Mouse (Mus musculus) adrenal gland, postnatal 25 days (tissue): ENCODE data around the gene Pitpnm2. TPM values are rescaled to one million over a fixed set of nuclear protein-coding genes. Genes with fewer than 3 reads are reported as not detected.
"Not testable (repeated sequence)": the region's sequence is repeated elsewhere in the genome, so short reads cannot be mapped to it uniquely, and the experiment has no call there.

Experiments used
- DNase-seq: peaks from one replicate; pipeline ENCODE4 v3.0.0; 2021; ENCODE audit warnings: mixed read lengths
- long read RNA-seq: library from polyadenylated mRNA; stranded (forward); transcript quantifications from one replicate; pipeline ENCODE4 v2.0.0, GENCODE M21; 2021
- total RNA-seq: library from RNA; stranded (reverse); gene quantifications from 2 replicates; pipeline ENCODE4 v1.2.3, GENCODE M21; 2021

Gene Pitpnm2
- total RNA-seq: 62.5 and 83.8 TPM in 2 replicates
- long read RNA-seq, partial matches to known transcripts: 3 of 13 reads
- long read RNA-seq, other reads (novel, unspliced or antisense): 10 of 13 reads

DNA sequence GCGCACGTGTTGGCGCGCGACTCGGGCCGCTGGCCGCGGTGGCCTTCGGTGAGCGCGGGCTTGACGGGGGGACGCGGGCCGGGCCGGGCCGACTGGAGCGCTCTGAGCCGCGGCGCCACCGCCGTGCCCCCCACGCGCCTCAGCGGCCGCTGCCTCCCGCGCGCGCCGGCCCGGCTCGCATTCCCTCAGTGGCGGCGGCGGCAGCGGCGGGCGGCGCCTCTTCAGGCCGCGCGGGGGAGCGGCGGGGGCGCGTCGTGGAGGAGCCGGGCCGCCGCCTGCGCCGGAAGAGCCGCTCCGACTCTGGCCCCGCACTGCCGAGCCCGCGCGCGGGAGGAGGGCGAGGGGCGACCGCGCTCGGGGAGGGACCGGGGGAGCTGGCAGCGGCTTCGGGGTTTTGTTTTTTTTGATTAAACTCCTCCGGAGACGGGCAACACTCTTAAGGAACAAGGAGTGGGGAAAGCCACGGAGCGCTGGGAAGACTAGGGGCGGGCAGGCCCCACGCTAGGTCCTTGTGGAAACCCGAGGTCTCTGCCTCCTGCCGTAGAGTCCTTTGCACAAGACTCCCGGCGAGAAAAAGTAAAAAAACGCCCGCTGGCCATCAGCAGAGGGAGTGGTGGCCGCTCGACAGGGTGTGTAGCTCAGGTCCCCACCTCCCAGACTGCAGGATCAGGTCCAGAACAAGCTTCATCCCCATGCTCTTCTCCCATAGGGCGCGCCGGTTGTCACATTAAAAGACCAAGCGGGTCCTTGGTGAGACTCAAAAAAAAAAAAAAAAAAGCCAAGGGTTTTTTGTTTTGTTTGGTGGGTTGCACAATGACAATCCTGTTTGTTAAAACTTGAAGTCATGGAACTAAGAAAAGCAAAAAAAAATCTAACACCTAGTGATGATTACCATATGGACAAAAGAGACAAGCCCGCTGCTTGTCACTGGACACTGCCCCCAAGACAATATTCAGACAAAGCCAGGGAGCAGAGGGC is at the start of gene Pitpnm2:
Gene Pitpnm2, minus strand, starts transcription at position 147 of the 978 bp plus-strand sequence.
- DNase-seq: peak; percentile 67

- DNase-seq: not testable (repeated sequence)
These were observed 49.7 kb upstream of the Pitpnm2 start for GRCm38 (mm10) chr5:124299307-124299706.

- no peak for DNase-seq
These were observed 46.9 kb upstream of the Pitpnm2 start for GRCm38 (mm10) chr5:124296475-124296874.

- no peak for DNase-seq
These were observed 44.4 kb upstream of the Pitpnm2 start for GRCm38 (mm10) chr5:124293967-124294366.

DNA sequence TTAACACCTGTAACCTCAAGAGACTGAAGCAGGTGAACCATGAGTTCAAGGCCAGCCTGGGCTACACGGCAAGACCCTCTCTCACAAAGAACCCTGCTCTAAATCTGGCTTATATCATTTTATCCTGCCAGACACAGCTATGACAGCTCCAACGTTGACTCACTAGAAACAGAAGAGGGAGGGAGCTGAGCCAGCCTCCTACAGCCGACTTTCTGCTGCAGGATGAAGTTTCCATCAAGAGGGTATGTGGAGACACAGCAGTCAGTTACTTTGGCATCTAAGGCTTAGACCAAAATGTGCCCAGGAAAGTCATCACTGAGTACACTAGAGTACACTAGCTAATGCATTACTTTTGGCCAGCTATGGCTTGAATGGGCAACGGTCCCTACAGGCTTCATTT is 40.7 kb upstream of the Pitpnm2 start:
- DNase-seq: no peak

- no peak for DNase-seq
These were observed 38.2 kb upstream of the Pitpnm2 start for GRCm38 (mm10) chr5:124287616-124288247.

- no peak for DNase-seq
These were observed 34.8 kb upstream of the Pitpnm2 start for GRCm38 (mm10) chr5:124284330-124284729.

GRCm38 (mm10) chr5:124282854-124283253 is 33.3 kb upstream of the Pitpnm2 start:
- no peak for DNase-seq

GRCm38 (mm10) chr5:124270226-124270625 is 20.7 kb upstream of the Pitpnm2 start:
- DNase-seq: no peak

GRCm38 (mm10) chr5:124269661-124270060 is 20.1 kb upstream of the Pitpnm2 start:
- DNase-seq: no peak

- DNase-seq: no peak
These were observed 18.1 kb upstream of the Pitpnm2 start for GRCm38 (mm10) chr5:124267652-124268051.

DNA sequence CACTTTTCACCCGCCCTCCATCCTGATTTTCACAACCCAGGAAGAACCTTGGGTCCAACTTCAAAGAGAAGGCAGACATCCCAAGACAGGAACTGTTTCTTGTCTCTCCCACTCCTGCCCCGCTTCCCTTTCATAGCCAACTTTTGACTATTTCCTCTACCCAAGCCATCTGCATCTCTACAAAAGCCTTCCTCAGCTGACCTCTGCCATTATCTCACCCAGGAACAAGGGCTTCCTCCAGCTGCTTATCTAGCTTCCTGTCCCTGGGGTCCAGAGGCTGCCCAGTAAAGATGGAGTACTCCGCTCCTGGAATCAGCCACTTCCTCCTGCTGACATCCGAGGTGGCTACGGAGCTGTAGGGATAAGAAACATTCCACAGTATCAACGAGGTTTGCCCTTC is 17.3 kb upstream of the Pitpnm2 start:
- no peak for DNase-seq

DNA sequence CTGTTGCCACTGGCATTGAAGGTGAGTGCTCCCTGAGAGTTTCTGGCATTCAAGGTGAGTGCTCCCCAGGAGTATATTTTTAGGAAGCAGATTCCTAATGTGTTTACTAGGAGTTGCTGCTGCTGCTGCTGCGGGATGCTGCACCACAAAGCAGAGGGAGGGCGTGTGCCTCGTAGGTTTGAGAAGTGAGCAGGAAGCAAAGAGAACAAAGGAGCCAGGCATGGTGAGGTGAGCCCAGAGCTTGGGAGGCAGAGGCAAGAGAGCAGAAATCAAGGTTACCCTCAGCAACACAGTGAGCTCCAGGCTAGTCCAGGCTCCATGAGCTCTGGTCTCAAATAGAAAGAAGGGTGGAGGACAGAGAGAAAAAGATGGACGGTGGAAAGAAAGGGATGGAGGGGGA is 13.7 kb upstream of the Pitpnm2 start:
- DNase-seq: no peak

- no peak for DNase-seq
These were observed 12.5 kb upstream of the Pitpnm2 start for GRCm38 (mm10) chr5:124262090-124262489.

DNA sequence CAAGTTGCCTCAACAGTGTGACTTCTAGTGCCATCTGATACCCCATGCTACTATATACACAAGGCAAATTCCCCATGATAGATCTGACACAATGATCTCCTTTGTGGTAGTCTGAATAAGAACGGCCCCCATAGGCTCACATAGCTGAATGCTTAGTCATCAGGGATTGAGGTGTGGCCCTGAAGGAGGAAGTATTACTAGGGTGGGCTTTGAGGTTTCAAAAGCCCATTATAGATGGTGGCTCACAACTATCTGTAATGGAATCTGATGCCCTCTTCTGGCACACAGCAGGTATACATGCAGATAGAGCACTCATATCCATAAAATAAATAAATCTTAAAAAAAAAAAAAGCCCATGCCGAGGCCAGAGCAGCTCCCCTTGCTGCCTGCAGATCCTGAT is 9.6 kb upstream of the Pitpnm2 start:
- DNase-seq: no peak

- DNase-seq: no peak
These were observed 8.5 kb upstream of the Pitpnm2 start for GRCm38 (mm10) chr5:124258026-124258425.

DNA sequence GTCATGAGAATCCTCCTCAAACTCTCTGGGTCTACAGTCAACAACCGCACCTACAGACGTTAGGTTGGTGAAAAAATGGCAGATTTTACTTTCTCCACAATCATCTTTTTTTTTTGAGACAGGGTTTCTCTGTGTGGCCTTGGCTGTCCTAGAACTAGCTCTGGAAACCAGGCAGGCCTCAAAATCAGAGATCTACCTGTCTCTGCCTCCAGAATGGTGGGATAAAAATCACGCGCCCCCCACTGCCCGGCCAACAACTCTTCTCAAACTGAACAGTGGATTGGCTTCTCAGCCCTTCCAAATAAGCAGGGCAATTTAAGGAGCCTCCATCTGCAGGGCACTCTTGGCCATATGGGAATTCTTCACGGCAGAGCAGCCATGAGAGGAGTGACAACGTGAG is 5.6 kb upstream of the Pitpnm2 start:
- no peak for DNase-seq

- DNase-seq: no peak
These were observed 4.0 kb upstream of the Pitpnm2 start for GRCm38 (mm10) chr5:124253555-124253954.

GRCm38 (mm10) chr5:124252580-124253320 is 3.2 kb upstream of the Pitpnm2 start:
- DNase-seq: no peak

DNA sequence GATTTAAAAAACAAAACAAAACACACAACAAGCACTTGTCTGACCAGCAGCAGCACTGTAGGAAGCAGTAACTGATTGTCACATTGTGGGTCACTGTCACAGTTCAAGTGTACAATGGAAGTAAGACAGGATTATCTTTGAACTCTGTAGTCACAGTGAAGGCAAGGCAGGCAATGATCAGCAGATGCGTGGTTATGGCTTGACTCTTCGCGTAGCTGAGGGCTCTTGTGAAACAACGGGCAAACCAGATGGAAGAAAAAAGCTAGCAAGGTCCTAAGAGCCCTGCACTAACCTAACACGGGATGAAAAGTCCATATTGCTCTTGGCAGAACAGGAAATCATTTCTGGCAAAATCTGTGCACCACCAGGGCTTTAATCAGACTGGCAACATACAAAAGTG is 1.5 kb upstream of the Pitpnm2 start:
- DNase-seq: no peak

- DNase-seq: peak; percentile 73
These were observed 531 bp downstream of the Pitpnm2 start for GRCm38 (mm10) chr5:124248845-124249613.
